Mouse (Mus musculus) intestine, postnatal 0 days (tissue): ENCODE data around the gene Pde4dip. TPM values are rescaled to one million over a fixed set of nuclear protein-coding genes. Genes with fewer than 3 reads are reported as not detected.
A peak's percentile ranks its signal among the peaks of the same experiment; 100 is the strongest.

Experiments
- ATAC-seq: fragments of 200-750 bp; cut with Nextera tagmentation; 2 replicates; pipeline ENCODE4 v1.8.0; 2017; ENCODE audit warnings: mild to moderate bottlenecking, moderate TSS enrichment, moderate library complexity
- H3K27ac ChIP-seq: fragments of 300-500 bp; sonication (generic); 2 replicates; pipeline ENCODE4 v1.5.1; 2014; ENCODE audit warnings: mild to moderate bottlenecking, low read depth, low read length, moderate library complexity
- H3K27me3 ChIP-seq: fragments of 300-500 bp; sonication (generic); replicated peaks from 2 replicates; pipeline ENCODE4 v1.6.1; 2014; ENCODE audit warnings: low read length, mixed read lengths; ENCODE audit not compliant: control insufficient read depth, insufficient read depth
- H3K36me3 ChIP-seq: fragments of 300-500 bp; sonication (generic); 2 replicates; pipeline ENCODE4 v1.6.1; 2014; ENCODE audit warnings: mild to moderate bottlenecking, moderate library complexity; ENCODE audit not compliant: control insufficient read depth, insufficient read depth
- H3K4me1 ChIP-seq: fragments of 300-500 bp; sonication (generic); replicated peaks from 2 replicates; pipeline ENCODE4 v1.6.1; 2014; ENCODE audit warnings: antibody characterized with exemption, low read length, mixed read lengths; ENCODE audit not compliant: control insufficient read depth, insufficient read depth
- H3K4me2 ChIP-seq: fragments of 300-500 bp; sonication (generic); replicated peaks from 2 replicates; pipeline ENCODE4 v1.6.1; 2014; ENCODE audit warnings: low read depth, mild to moderate bottlenecking, moderate library complexity
- H3K4me3 ChIP-seq: fragments of 300-500 bp; sonication (generic); 2 replicates; pipeline ENCODE4 v1.5.1; 2014; ENCODE audit warnings: low read depth, low read length
- H3K9ac ChIP-seq: fragments of 300-500 bp; sonication (generic); 2 replicates; pipeline ENCODE4 v1.6.1; 2014; ENCODE audit warnings: mild to moderate bottlenecking, low read depth, low read length
- H3K9me3 ChIP-seq: fragments of 300-500 bp; sonication (generic); 2 replicates; pipeline ENCODE4 v1.6.1; 2016; ENCODE audit warnings: mixed run types; ENCODE audit not compliant: control insufficient read depth
- CTCF ChIP-seq: sonication (generic); IDR thresholded peaks from 2 replicates; pipeline ENCODE4 v1.5.1; 2016; ENCODE audit warnings: low read depth, mild to moderate bottlenecking, control low read depth, antibody characterized with exemption, moderate library complexity
- WGBS: fragments of 180-500 bp; shearing (Covaris S2); extraction: QIAGEN DNeasy Blood & Tissue Kit; methylation state at CpG from one replicate; pipeline ENCODE4 v1.1.7; 2014; 5-methylcytosine and 5-hydroxymethylcytosine counted together
- polyA plus RNA-seq: library from polyadenylated mRNA; unstranded; fragments of >200 nt; fragmentation: Nextera tagmentation; extraction: Ambion mirVana; gene quantifications from 2 replicates; pipeline ENCODE4 v1.2.1, GENCODE M21; 2015

Pde4dip gene
- polyA plus RNA-seq, 1 experiment from 2014 or later: 10.0 TPM

DNA sequence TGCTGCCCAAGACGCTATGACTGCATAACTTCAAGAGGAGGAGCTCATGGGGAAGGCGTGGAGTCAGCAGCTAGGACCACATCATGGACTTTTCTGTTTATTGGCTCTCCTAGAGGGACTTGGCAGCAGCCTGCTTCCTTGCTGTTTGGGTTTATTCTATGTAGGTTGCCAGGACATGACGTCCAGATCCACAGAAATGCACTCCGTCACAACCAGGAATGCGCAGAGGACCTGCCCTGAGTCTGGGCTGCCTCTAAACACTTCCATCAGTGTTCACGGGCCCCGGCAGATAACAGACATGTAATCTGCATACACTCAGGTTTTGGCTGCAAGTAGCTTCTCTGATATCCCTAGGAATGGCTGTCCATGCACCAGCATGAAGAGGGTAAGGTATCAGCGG, 94.5 kb downstream of the Pde4dip start:
- 62% methylated on average over 8 of the region's 8 CpGs for WGBS
- Histone ChIP-seq H3K4me1 (no peaks in the 10 kb centered on the region), H3K4me2 (no peak overlapping the region), H3K36me3 (no peaks in the 10 kb centered on the region), H3K9ac (no peak overlapping the region), H3K27ac (no peak overlapping the region), H3K9me3 (no peaks in the 10 kb centered on the region), H3K4me3 (no peak overlapping the region), H3K27me3 (no peaks in the 10 kb centered on the region)
- ATAC-seq: no peak
- no peak for TF ChIP-seq CTCF

DNA sequence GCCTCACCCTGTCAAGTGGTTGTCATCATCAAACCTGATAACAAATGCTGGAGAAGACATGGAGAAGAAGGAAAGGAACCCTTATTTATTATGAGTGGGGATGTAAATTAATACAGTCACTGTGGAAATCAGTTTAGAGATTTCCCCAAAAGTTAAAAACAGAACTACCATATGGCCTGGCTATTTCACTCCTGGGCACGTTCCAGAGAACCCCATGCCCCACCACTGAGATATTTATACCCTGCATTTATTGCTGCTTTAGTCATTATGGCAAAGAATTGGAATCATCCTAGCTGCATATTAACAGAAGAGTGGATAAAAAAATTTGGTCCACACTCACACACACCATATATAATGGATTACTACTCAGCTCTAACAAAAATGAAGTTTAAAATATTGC, 98.4 kb downstream of the Pde4dip start:
- Histone ChIP-seq H3K4me3 (no peak overlapping the region), H3K4me2 (no peak overlapping the region), H3K27ac (no peak overlapping the region), H3K4me1 (no peaks in the 10 kb centered on the region), H3K27me3 (no peaks in the 10 kb centered on the region), H3K9me3 (no peaks in the 10 kb centered on the region), H3K9ac (no peak overlapping the region), H3K36me3 (no peaks in the 10 kb centered on the region)
- WGBS: 66% methylated on average over 1 of the region's 1 CpGs
- no peak for TF ChIP-seq CTCF
- no peak for ATAC-seq

DNA sequence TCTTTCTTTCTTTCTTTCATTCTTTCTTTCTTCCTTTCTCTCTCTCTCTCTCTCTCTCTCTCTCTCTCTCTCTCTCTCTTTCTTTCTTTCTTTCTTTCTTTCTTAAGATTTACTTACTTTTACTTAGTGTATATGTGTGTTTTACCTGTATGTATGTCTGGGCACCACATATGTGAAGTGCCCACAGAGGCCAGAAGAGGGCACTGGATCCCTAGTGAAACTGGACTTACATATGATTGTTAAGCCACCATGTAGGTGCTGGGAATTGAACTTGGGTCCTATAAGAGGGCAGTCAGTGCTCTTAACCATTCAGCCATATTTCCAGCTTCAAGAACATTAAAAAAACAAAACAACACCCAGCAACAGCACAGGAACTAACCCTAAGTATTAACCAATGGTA, 99.2 kb downstream of the Pde4dip start:
- Histone ChIP-seq H3K27me3 (no peaks in the 10 kb centered on the region), H3K9me3 (no peaks in the 10 kb centered on the region), H3K9ac (no peak overlapping the region), H3K36me3 (no peaks in the 10 kb centered on the region), H3K4me2 (no peak overlapping the region), H3K4me1 (no peaks in the 10 kb centered on the region), H3K4me3 (no peak overlapping the region), H3K27ac (no peak overlapping the region)
- TF ChIP-seq CTCF: peak; percentile 49
- ATAC-seq: no peak

DNA sequence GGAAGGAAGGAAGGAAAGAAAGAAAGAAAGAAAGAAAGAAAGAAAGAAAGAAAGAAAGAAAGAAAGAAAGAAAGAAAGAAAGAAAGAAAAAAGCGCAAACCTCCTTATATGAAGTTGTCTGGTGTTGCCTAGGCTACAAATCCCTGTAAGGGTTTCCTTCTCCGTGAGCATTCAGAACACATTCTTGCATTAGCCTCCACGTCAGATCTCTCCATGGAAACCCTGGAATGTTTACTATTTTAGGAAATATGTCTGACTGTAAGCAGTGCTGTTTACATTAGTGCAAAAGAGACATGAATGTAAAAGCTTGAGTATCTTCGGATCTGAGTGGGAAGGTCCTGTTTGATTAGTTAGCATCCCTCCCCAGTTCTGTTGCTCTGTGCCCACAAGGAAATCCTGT, 112.3 kb downstream of the Pde4dip start:
- Histone ChIP-seq H3K4me2 (no peak overlapping the region), H3K36me3 (no peaks in the 10 kb centered on the region), H3K4me3 (no peak overlapping the region), H3K9ac (no peak overlapping the region), H3K27me3 (no peaks in the 10 kb centered on the region), H3K9me3 (no peaks in the 10 kb centered on the region), H3K4me1 (no peaks in the 10 kb centered on the region), H3K27ac (no peak overlapping the region)
- 0 out of 2 replicates have a peak, but pooled peaks have one; percentile 25 for ATAC-seq
- TF ChIP-seq CTCF: no peak
- 40% methylated on average over 4 of the region's 4 CpGs for WGBS

DNA sequence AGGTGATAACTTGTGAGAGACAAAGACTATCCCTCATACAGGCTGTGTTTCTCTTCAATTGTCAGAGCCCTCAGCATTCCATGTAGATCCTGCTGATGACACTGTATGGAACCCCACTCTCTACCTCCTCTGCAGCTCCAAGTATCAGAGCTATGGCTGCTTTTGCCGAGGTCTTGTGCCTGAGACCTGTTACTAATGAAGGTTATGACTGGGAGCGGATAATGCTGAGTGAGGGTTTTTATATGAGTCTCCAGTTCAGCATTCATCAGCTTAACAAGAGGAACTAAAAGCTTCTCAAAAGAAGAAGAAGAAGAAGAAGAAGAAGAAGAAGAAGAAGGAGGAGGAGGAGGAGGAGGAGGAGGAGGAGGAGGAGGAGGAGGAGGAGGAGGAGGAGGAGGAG, 112.8 kb downstream of the Pde4dip start:
- Histone ChIP-seq H3K36me3 (no peaks in the 10 kb centered on the region), H3K9ac (no peak overlapping the region), H3K27me3 (no peaks in the 10 kb centered on the region), H3K4me3 (no peak overlapping the region), H3K4me1 (no peaks in the 10 kb centered on the region), H3K4me2 (no peak overlapping the region), H3K9me3 (no peaks in the 10 kb centered on the region), H3K27ac (no peak overlapping the region)
- ATAC-seq: no peak
- no peak for TF ChIP-seq CTCF
- WGBS: 60% methylated on average over 2 of the region's 2 CpGs

DNA sequence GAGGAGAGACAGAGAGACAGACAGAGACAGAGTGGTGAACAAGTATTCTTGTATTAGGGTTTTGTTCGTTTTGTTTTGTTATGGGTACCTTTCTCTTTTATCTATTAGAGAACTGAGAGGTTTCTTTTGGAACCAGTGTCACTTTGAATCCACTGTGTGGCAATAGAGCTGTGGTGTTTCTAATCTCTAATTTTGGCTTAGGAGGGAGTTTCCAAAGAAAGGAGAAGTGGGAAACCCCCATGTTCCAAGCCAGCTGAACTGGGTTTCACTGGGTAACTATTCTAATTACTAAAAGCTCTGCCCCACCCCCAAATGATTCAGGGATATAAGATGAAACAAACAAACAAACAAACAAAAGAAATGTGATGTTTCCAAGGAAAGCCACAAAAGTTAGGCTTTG, 113.6 kb downstream of the Pde4dip start:
- no peaks in the 10 kb centered on the region for H3K36me3 ChIP-seq
- no peaks in the 10 kb centered on the region for H3K9me3 ChIP-seq
- no peak overlapping the region for H3K4me2 ChIP-seq
- no peaks in the 10 kb centered on the region for H3K4me1 ChIP-seq
- H3K4me3 ChIP-seq: no peak overlapping the region
- H3K27ac ChIP-seq: no peak overlapping the region
- no peaks in the 10 kb centered on the region for H3K27me3 ChIP-seq
- WGBS: 63% methylated on average over 1 of the region's 1 CpGs
- no peak for ATAC-seq
- no peak for TF ChIP-seq CTCF
- H3K9ac ChIP-seq: no peak overlapping the region
